Mouse (Mus musculus): ENCODE measurements around the gene Vmn1r125. TPM values are rescaled to one million over a fixed set of nuclear protein-coding genes. Genes with fewer than 3 reads are reported as not detected.

Vmn1r125 gene
- not detected in 2 replicates for polyA plus RNA-seq (2015; fragmentation: Nextera tagmentation; extraction: Ambion mirVana)

DNA sequence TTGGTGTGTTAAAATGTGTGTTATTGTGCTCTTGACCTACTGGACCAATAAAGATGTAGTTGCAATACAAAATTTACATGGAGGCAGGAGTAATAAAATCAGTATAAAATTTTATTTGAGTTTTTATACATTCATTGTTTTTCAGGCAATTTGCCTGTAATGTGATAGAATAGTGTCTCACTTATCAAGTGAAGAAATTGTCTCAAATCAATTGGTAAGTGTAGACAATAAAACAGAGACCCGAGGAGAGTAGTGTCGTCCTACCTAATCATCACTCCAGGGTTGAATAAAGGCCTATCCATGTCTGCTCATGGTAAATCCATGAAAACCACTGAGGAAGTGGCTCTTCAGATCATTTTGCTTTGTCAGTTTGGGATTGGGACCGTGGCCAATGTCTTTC lies at the start of gene Vmn1r125:
TSS of gene Vmn1r125 (plus strand) at position 301 of the 400 bp plus-strand sequence.

DNA sequence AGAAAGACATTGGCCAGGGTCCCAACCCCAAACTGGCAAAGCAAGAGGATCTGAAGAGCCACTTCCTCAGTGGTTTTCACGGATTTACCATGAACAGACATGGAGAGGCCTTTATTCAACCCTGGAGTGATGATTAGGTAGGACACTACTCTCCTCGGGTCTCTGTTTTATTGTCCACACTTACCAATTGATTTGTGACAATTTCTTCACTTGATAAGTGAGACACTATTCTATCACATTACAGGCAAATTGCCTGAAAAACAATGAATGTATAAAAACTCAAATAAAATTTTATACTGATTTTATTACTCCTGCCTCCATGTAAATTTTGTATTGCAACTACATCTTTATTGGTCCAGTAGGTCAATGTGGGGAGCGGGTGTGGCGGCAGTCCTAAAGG lies 11.5 kb upstream of the Vmn1r125 start, which contains the start of gene Vmn1r124:
TSS of gene Vmn1r124 (minus strand) at position 101 of the 400 bp plus-strand sequence.

DNA sequence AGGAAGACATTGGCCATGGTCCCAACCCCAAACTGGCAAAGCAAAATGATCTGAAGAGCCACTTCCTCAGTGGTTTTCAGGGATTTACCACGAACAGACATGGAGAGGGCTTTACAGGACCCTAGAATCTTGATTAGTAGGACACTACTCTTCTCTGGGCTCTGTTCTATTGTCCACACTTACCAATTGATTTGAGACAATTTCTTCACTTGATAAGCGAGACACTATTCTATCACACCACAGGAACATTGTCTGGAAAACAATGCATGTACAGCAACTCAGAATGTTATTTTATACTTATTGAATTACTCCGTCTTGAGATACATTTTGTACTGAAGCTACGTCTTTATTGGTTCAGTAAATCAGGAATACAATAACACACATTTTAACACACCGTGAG lies 29.4 kb downstream of the Vmn1r125 start, which contains the start of gene Vmn1r126:
TSS of gene Vmn1r126 (minus strand) at position 101 of the 400 bp plus-strand sequence.

DNA sequence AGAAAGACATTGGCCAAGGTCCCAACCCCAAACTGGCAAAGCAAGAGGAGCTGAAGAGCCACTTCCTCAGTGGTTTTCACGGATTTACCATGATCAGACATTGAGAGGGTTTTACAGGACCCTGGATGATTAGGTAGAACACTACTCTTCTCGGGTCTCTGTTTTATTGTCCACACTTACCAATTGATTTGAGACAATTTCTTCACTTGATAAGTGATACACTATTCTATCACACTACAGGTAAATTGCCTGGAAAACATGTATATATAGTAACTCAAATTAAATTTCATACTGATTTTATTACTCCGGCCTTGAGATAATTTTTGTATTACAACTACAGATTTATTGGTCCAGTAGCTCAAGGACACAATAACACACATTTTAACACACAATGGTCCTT lies 47.8 kb downstream of the Vmn1r125 start, which contains the start of gene Vmn1r127:
TSS of gene Vmn1r127 (minus strand) at position 101 of the 400 bp plus-strand sequence.

Other genes with a start within 250 kb of the Vmn1r125 start
- gene Vmn1r120, start 218.4 kb upstream of the Vmn1r125 start, polyA plus RNA-seq (2015; fragmentation: Nextera tagmentation; extraction: Ambion mirVana) = not detected in 2 replicates
- gene Vmn1r121, start 173.7 kb upstream of the Vmn1r125 start, polyA plus RNA-seq (2015; fragmentation: Nextera tagmentation; extraction: Ambion mirVana) = not detected in 2 replicates
- gene Vmn1r122, start 138.1 kb upstream of the Vmn1r125 start, polyA plus RNA-seq (2015; fragmentation: Nextera tagmentation; extraction: Ambion mirVana) = not detected in 2 replicates
- not detected in 2 replicates for gene Vmn1r123, start 110.0 kb upstream of the Vmn1r125 start, polyA plus RNA-seq (2015; fragmentation: Nextera tagmentation; extraction: Ambion mirVana)
- not detected in 2 replicates for gene Gm5157, start 81.8 kb upstream of the Vmn1r125 start, polyA plus RNA-seq (2015; fragmentation: Nextera tagmentation; extraction: Ambion mirVana)
- gene Vmn1r124, start 11.6 kb upstream of the Vmn1r125 start, polyA plus RNA-seq (2015; fragmentation: Nextera tagmentation; extraction: Ambion mirVana) = not detected in 2 replicates
- not detected in 2 replicates for gene Vmn1r126, start 29.3 kb downstream of the Vmn1r125 start, polyA plus RNA-seq (2015; fragmentation: Nextera tagmentation; extraction: Ambion mirVana)
- not detected in 2 replicates for gene Vmn1r127, start 47.7 kb downstream of the Vmn1r125 start, polyA plus RNA-seq (2015; fragmentation: Nextera tagmentation; extraction: Ambion mirVana)
- not detected in 2 replicates for gene Vmn1r128, start 77.2 kb downstream of the Vmn1r125 start, polyA plus RNA-seq (2015; fragmentation: Nextera tagmentation; extraction: Ambion mirVana)
- gene Vmn1r129, start 89.1 kb downstream of the Vmn1r125 start, polyA plus RNA-seq (2015; fragmentation: Nextera tagmentation; extraction: Ambion mirVana) = not detected in 2 replicates
- gene Gm6882, start 160.6 kb downstream of the Vmn1r125 start, polyA plus RNA-seq (2015; fragmentation: Nextera tagmentation; extraction: Ambion mirVana) = not detected in 2 replicates
- not detected in 2 replicates for gene Vmn1r130, start 239.6 kb downstream of the Vmn1r125 start, polyA plus RNA-seq (2015; fragmentation: Nextera tagmentation; extraction: Ambion mirVana)

All from neural tube, postnatal 0 days (tissue).